ENCODE assay signal across 33 mouse cellular contexts in the genomic region with DNA sequence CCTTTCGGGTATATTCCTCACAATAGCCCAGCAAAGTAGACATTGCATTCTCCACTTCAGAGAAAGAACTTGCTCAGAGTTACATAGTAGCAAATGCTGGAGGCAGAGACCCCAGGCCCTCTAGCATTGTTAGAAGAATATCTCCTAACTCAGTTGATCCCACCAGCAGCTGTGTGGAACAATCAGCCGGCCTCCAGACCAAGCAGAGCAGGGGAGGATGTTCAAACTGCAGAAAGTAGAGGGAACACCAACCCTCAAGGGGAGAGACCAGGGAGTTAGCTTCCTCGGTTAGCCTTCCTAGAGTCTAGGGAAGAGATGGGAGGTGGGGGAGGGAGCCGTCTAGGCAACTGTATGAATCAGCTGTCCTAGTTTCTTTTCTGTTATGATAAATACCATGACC. TPM values are rescaled to one million over a fixed set of nuclear protein-coding genes. Genes with fewer than 3 reads are reported as not detected.
"Had no signal": no experiment of that assay in that cellular context is flagged by ENCODE, and none has a peak within 500 bp of the region (broad histone marks: within the 10 kb centered on the region; RNA-seq: fewer than 3 reads in every experiment).

No protein-coding gene starts in this region.

- H3K27ac ChIP-seq: gastrocnemius, adult 2 months; heart, embryonic 10.5 days; hindbrain, embryonic 10.5 days; hindbrain, embryonic 12.5 days; hindbrain, embryonic 14.5 days; intestine, embryonic 15.5 days; limb, embryonic 13.5 days; limb, embryonic 15.5 days; liver, embryonic 12.5 days had no signal

- H3K4me1 ChIP-seq: hindbrain, embryonic 10.5 days; hindbrain, embryonic 12.5 days; intestine, embryonic 15.5 days; limb, embryonic 13.5 days; limb, embryonic 15.5 days; liver, embryonic 12.5 days had no signal

- ATAC-seq: hindbrain, embryonic 16.5 days; inflammation-experienced regulatory T-cells, adult 6 months; intestine, embryonic 15.5 days; intestine, postnatal 0 days; liver, embryonic 12.5 days had no signal

- H3K4me3 ChIP-seq: gastrocnemius, adult 2 months; heart, embryonic 10.5 days; heart, embryonic 12.5 days; hindbrain, embryonic 10.5 days; hindbrain, embryonic 12.5 days; intestine, embryonic 15.5 days; limb, embryonic 13.5 days; limb, embryonic 15.5 days; liver, embryonic 12.5 days had no signal

- H3K36me3 ChIP-seq: heart, embryonic 10.5 days; heart, embryonic 12.5 days; hindbrain, embryonic 10.5 days; hindbrain, embryonic 12.5 days; intestine, embryonic 15.5 days; limb, embryonic 13.5 days; limb, embryonic 15.5 days; liver, embryonic 12.5 days had no signal

- H3K9ac ChIP-seq: heart, embryonic 12.5 days; hindbrain, embryonic 12.5 days; hindbrain, embryonic 14.5 days; intestine, embryonic 15.5 days; limb, embryonic 13.5 days; limb, embryonic 15.5 days; liver, embryonic 12.5 days had no signal

- H3K9me3 ChIP-seq: heart, embryonic 10.5 days; heart, embryonic 12.5 days; hindbrain, embryonic 10.5 days; hindbrain, embryonic 12.5 days; intestine, embryonic 15.5 days; limb, embryonic 13.5 days; limb, embryonic 15.5 days; liver, embryonic 12.5 days had no signal

- H3K4me2 ChIP-seq: heart, embryonic 12.5 days; hindbrain, embryonic 12.5 days; hindbrain, embryonic 14.5 days; intestine, embryonic 15.5 days; limb, embryonic 13.5 days; limb, embryonic 15.5 days; liver, embryonic 12.5 days had no signal

- H3K27me3 ChIP-seq: heart, embryonic 12.5 days; hindbrain, embryonic 12.5 days; intestine, embryonic 15.5 days; limb, embryonic 13.5 days; limb, embryonic 15.5 days; liver, embryonic 12.5 days had no signal

- DNase-seq: gastrocnemius, adult 2 months; gastrocnemius, postnatal 10 days; gastrocnemius, postnatal 25 days; heart, adult 18-20 months; heart, postnatal 10 days; heart, postnatal 4 days; kidney, adult 18-20 months; kidney, adult 8-10 months; kidney, postnatal 10 days; kidney, postnatal 36 days; layer of hippocampus, adult 9-11 months; layer of hippocampus, postnatal 36 days; left cerebral cortex, postnatal 4 days had no signal

RNA-seq across cellular contexts. Expression of gene Cpn1, which starts 6.1 kb away (rescaled TPM):
- total RNA-seq: gastrocnemius, adult 2 months; gastrocnemius, postnatal 10 days; gastrocnemius, postnatal 25 days; granulocyte monocyte progenitor cell, adult 5-6 weeks; heart, adult 18-20 months; heart, postnatal 10 days; heart, postnatal 4 days had no signal
- polyA plus RNA-seq: inflammation-experienced regulatory T-cells, adult 6 months; limb, embryonic 11.5 days had no signal

RNA-seq across cellular contexts. Expression of gene Cyp2c23, which starts 36.5 kb away (rescaled TPM):
- total RNA-seq: gastrocnemius, adult 2 months; gastrocnemius, postnatal 10 days; gastrocnemius, postnatal 25 days; granulocyte monocyte progenitor cell, adult 5-6 weeks; heart, adult 8-10 months; heart, postnatal 25 days; heart, postnatal 4 days; layer of hippocampus, adult 18-20 months; layer of hippocampus, adult 8-10 months; layer of hippocampus, postnatal 36 days; left cerebral cortex, postnatal 4 days had no signal
- polyA plus RNA-seq: heart, embryonic 14.5 days; heart, embryonic 16.5 days; hindbrain, embryonic 10.5 days; hindbrain, embryonic 12.5 days; hindbrain, embryonic 14.5 days; hindbrain, embryonic 16.5 days; inflammation-experienced regulatory T-cells, adult 6 months had no signal
